Mouse (Mus musculus) thymus, postnatal 0 days (tissue): ENCODE measurements around the gene Arhgef26. TPM values are rescaled to one million over a fixed set of nuclear protein-coding genes. Genes with fewer than 3 reads are reported as not detected.

ENCODE experiments used
- DNase-seq: peaks from one replicate; pipeline ENCODE4 v3.0.0-alpha.2; 2015; ENCODE audit warnings: low spot score
- polyA plus RNA-seq: library from polyadenylated mRNA; unstranded; fragments of >200 nt; fragmentation: Nextera tagmentation; extraction: Ambion mirVana; gene quantifications from 2 replicates; pipeline ENCODE4 v1.2.1, GENCODE M21; 2015

Gene Arhgef26
- polyA plus RNA-seq, 1 experiment from 2014 or later: 1.8 TPM

DNA sequence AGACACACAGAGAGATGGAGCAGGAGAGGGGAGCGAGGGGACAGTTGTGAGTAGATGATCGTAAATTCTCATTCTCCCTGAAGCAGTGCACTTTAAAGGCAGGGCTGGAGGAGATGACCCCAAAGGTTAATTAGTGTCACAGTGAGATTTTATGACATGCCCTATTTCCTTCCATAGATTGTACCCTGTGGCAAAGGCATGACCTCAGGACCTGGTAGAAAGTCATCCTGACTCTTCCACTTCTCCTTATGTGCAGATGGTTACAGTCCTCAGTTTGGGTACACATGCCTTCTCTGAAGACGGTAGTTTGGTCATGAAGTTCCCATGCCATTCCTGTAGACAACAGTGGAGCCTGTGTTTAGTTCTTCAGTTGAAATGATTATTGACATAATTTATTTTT is 42.3 kb downstream of the Arhgef26 start:
- no peak for DNase-seq

DNA sequence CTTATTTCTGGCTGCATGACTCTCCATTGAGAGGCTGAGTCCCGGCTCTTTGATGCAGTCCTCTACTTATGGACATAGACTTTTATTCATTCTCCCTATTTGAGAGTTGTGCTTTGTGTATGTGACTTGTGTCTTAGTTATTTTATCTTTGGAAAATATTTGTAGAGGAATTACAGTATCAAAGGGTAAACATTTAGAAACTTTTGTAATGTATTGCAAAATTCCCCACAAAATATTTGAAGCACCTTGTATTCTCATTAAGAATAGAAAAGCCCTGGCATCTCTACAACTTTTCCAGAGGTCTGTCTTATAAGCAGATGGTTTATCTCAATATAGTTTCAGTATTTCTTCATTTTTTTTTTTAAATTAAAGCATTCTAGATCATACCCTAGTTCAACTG is 44.7 kb downstream of the Arhgef26 start:
- no peak for DNase-seq

GRCm38 (mm10) chr3:62392636-62393035 is 54.5 kb downstream of the Arhgef26 start:
- no peak for DNase-seq

DNA sequence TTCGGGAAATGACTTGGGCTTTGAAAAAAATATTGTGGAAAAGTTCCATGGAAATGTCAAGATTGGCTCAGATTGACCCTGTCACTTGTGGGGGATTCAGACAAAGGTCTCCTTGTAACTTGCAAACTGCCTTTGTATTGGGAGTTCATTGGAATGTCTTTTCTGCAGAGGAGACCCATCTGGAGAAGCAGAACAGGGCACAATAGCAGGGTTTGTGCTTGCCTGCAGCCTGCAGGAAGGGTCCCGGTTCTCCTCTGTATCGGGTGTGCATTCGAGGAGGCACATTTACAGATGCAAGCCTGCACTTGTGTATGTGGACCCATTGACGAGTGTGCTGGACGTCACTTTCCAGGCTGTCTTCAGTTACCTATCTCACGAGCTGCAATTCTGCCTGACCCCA is 56.1 kb downstream of the Arhgef26 start:
- no peak for DNase-seq

GRCm38 (mm10) chr3:62395368-62395767 is 57.2 kb downstream of the Arhgef26 start:
- DNase-seq: no peak

DNA sequence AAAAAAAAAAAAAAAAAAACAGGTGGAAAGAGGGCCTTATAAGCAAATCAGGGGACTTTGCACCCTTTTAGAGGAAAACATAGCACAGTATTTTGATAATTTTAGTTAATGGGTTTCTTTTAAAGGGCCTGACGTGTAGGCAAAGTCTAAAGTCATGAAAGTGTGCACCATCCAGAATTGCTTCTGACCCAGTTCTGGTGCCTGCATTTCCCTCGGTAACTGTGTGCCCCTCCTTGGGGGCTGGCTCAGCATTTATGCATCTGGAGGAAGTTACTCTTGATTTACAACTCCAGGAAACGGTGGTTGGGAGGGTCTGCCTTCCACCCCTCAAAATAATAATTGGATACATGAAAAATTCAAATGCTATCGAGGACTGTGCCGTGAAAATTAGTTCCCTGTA is 58.0 kb downstream of the Arhgef26 start:
- DNase-seq: no peak

DNA sequence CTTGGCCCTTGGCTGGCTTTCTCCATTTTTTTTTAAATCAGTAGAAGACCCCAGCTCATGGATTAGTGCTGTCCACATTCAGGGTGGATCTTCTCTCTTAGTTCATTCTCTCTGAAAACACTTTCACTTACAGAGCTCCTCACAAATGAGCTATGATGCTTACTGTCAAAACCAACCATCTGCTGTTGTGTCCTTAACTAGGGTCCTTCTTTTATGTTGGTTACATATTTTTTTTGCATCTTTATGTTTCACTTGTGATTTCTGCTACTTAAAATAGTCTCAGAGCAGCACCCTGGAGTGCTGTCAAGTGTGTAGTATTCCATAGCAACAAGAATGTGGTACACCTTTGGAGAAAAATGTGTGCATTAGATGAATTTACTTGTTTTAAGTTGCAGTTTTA is 60.0 kb downstream of the Arhgef26 start:
- no peak for DNase-seq

- no peak for DNase-seq
Observed at GRCm38 (mm10) chr3:62399826-62400746, 61.9 kb downstream of the Arhgef26 start.

GRCm38 (mm10) chr3:62402466-62402865 is 64.3 kb downstream of the Arhgef26 start:
- no peak for DNase-seq

GRCm38 (mm10) chr3:62404477-62405246 is 66.5 kb downstream of the Arhgef26 start:
- DNase-seq: no peak

DNA sequence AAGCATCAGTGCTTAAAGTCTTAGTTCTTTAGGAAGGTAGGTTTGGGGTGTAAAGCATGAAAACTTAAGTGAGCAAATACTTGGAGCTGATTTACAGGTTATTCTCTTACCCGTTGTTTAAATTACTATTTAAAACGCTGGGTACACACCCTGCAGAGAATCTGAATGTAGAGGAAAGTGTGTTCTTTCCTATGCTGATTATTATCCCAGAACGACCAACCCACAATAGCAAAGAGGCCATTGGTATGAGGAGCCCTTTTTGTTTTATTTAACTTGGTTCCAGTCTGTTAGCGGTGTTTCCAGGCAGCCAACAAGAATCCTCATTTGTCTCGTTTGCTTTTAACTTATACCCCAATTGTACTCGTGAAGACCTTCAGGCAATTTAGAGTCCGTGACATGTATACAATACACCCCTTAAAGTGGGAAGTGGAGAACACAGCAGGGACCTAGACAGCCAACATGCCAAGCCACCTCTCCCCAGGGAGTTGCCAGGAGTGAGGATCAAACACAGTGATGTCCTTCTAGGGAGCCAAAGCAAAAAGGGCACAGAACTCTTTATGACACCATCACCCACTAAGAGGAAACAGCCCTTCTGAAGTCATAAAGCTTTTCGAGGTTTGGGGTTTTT is 71.5 kb downstream of the Arhgef26 start:
- DNase-seq: no peak

DNA sequence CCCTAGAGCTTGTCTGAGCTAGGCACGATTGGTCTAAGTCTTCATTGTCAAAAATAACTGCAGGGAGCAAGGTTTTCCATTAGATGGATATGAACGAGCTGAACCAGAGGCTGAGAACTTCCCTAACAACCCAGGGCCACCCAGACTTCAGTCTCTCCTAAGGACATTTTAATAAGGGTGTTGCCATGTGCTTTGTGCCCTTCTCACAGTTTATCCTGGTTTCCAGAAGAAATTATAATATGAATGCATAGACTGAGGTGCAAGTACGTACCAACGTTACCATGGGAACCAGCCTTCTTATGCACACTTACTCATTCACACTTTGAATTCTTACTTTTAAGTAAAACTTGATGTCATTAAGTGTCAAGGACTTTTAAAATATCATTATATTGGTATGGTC is 72.3 kb downstream of the Arhgef26 start:
- no peak for DNase-seq

DNA sequence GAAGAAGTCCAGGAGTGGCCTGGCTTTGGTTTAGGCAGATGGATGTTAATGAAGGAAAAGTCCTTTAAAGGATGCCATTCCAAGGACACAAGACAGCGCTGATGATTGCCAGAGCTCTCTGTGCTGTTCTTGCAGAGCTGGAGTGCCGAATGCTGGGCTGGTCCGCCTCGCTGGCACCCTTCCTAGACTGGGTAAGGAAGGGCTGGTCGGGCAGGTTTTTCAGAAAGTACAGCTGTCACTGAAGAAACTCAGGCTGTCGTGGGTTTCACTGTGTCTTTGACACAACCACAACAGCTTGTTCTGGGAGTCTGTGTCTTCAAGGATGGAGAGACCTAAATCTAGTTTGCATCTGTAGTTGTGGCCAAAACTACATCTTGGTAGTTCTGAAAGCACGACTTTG is 74.6 kb downstream of the Arhgef26 start:
- DNase-seq: no peak

DNA sequence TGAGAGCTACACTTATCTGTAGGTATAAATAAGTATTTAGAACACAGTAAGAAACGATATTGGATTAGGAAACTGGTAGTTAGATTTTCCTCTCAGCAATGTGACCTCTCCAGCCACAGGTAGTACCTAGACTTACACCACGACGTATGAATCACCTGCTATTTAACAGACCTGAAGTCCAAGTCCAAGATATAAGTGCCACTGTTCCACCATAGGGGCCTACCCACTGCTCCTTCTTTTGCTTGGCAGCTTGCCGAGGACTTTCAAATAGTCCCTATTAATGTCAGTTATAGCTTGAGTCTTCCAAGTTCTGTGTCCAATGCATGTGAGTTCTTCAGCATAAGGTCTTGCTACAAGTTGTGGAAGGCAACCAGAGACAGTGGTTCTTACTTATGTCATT is 76.8 kb downstream of the Arhgef26 start:
- no peak for DNase-seq

DNA sequence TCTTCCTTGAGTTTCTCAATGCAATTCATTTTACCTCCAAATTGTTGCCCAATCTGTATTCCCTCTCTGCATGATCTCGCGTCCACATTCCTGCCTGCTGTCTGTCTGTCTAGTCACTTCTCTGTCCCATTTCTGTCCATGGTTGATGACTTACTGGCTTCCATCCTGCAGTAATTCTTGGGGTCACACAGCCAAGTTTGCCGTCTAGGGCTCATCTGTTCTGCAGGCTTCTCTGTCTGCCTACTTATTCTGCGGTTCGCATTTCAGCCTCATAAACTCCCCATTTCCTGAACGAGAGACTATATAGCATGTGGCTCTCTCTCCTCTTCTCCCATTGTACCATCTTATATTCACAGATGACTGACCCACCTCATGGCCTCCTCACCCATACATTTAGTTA is 79.3 kb downstream of the Arhgef26 start:
- no peak for DNase-seq

- no peak for DNase-seq
Observed at GRCm38 (mm10) chr3:62418387-62419138, 80.4 kb downstream of the Arhgef26 start.

- DNase-seq: no peak
Observed at GRCm38 (mm10) chr3:62433675-62434074, 95.5 kb downstream of the Arhgef26 start.

DNA sequence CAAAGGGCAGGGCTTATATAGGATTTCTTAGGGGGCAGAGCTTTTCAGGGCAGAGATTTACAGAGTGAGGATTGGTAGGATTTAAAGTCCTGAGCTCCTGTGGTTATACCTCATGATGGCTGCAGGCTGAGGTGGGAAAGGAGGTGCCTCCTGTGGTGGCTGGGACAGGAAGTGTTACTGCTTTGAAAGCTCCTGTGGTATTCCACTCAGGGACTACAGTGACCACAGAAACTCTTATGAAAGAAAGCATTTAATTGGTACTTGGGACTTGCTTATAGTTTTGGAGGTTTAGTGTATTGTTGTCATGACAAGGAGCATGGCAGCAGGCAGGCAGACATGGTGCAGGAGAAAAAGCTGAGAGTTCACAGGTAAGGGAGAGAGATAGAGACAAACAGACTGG is 97.8 kb downstream of the Arhgef26 start:
- DNase-seq: no peak

GRCm38 (mm10) chr3:62440431-62440969 is 102.4 kb downstream of the Arhgef26 start:
- DNase-seq: no peak

DNA sequence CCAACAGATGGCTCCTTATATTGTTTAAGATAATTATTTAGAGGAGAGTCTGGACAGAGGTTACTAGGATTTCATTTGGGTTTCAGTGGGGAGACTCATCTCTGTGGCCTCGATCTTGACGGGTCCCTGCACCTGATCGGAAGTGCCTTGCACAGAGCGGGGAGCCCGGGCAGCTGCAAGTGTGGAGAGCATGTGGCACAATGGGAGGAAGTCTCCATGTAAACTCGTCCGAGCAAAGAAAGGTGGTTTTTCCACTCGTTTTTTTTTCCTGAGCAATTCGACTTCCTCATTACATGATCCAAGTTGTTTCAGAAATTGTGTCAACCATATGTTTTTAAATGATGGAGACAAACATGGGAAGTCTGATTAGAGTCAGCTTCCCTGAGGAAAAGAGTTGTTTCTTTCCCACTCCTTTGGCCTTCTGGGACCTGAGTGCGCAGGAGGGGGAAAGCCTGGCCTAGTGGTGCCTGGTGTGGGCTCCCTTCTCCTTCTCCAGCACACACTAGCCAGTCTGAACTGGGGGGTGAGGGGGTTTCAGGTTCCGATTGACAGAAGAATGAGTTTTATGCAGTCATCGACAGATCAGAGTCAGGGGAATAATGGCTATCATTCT is 105.5 kb downstream of the Arhgef26 start:
- no peak for DNase-seq

DNA sequence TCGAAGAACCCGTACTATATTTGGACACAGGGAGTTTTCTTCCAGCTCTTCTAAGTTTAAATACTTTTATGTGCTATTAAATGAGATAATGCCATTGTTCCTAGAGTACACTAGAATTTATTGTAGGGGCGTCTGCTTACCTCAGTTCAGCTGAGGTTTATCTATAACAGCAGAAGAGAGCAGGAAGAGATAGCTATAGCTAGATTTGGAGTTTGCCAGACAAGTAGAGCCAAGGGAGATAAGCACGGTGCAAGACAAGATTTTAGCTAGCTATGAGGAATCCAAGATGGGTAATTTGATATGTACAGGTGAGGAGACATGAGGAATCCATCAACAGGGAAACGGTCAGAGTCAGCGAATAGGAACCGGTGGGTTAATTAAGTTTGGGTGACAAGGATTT is 108.1 kb downstream of the Arhgef26 start:
- no peak for DNase-seq
